Mouse (Mus musculus) erythroblast, adult 5-6 weeks (primary cell): ENCODE measurements around the gene Rap1gds1. TPM values are rescaled to one million over a fixed set of nuclear protein-coding genes. Genes with fewer than 3 reads are reported as not detected.

Experiments
- ATAC-seq: replicated peaks from 2 replicates; pipeline ENCODE4 v1.8.0; 2016; ENCODE audit warnings: moderate number of reproducible peaks, mild to moderate bottlenecking, moderate TSS enrichment, inconsistent platforms; ENCODE audit not compliant: poor library complexity, low FRiP score, severe bottlenecking
- total RNA-seq, 2 experiments: library from RNA; stranded (forward) in 1 of 2; stranded (reverse) in 1 of 2; fragments of 150-400 nt in 1 of 2; fragments of 200-764, 138-1000 nt in 1 of 2; gene quantifications; 2 replicates each; pipeline versions ENCODE4 v1.2.3 to v1.2.4; 2015 to 2017; ENCODE audit warnings: low replicate concordance in 2 of 2

Gene Rap1gds1
- total RNA-seq, 2 experiments from 2014 or later: 6.0 to 25.9 TPM

GRCm38 (mm10) chr3:138889769-138890295 lies 185.2 kb downstream of the Rap1gds1 start:
- no peak for ATAC-seq

GRCm38 (mm10) chr3:138889214-138889613 lies 185.8 kb downstream of the Rap1gds1 start:
- no peak for ATAC-seq

DNA sequence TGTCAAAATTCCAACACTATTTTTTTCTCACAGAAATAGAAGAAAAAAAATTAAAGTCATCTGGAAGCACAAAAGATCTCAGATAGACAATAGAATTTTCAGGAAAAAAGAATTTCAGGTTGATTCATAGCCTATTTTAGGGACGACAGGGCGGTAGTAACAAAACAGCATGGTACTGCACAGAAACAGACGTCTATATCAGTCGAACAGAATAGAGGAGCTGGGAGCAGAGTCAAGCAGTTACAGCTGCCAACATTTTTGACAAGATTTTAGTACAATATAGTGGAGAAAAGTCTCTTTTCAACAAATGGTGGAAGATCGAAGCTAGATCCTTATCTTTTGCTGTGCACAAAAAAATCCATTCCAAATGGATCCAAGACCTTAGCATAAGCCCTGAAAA lies 188.9 kb downstream of the Rap1gds1 start:
- no peak for ATAC-seq

GRCm38 (mm10) chr3:138881725-138882347 lies 193.2 kb downstream of the Rap1gds1 start:
- ATAC-seq: no peak

GRCm38 (mm10) chr3:138880999-138881724 lies 193.8 kb downstream of the Rap1gds1 start:
- no peak for ATAC-seq

DNA sequence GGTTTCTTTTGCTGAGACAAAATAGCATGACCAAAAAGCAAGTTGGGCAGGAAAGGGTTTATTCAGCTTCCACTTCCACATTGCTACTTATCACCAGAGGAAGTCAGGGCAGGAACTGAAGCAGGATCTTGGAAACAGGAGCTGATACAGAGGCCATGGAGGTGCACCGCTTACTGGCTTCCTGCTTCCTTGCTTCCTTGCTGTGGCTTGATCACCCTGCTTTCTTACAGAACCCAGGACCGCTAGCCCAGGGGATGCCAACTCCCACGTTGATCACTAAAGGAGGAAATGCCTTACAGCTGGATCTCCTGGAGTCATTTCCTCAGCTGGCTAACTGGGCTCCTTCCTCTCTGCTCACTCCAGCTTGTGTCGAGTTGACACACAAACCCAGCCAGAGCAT lies 197.3 kb downstream of the Rap1gds1 start:
- ATAC-seq: no peak

GRCm38 (mm10) chr3:138876931-138877361 lies 198.1 kb downstream of the Rap1gds1 start:
- no peak for ATAC-seq

DNA sequence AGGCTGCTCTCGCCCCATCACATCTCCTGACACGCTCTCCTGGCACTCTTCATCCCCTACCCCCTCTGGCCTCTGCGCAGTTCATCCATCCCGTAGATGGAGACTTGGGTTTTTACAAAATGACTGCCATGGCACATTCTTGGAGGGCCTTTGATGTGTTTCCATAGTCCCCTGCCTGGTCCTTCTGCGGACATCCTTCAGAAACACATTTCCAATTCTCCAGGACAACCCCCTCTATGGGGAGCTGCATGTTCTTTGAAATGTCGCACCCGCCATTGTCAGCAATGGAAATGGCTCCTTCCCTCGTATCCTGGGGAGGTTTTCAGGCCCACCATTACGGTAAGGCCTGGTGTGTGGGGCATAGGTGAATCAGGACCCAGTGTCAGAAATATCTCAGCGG lies 198.6 kb downstream of the Rap1gds1 start:
- no peak for ATAC-seq

DNA sequence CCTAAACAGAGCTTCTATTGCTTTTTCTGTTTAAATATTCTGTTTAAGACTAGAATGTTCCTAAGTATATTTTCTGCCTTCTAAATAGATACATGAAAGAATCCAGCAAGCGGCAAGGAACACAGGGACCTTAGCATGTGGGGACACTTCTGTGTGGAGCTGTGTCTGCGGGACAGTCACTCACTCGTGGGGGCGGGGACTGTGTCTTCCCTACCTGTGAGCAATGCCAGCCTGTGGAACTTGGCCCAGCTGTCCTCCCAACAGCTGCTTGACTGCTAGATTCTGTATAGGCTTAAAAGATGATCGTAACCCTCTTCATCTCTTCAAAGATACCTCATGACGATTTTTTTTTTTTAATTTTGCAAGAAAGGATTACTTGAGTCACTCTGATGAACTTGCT lies 199.1 kb downstream of the Rap1gds1 start:
- no peak for ATAC-seq

Other genes with a start within 250 kb of the Rap1gds1 start
- gene Stpg2, start 130.5 kb upstream of the Rap1gds1 start, total RNA-seq (2015; ENCODE audit: low replicate concordance): not detected in 2 replicates
- gene Stpg2, start 130.5 kb upstream of the Rap1gds1 start, total RNA-seq (2017; ENCODE audit: low replicate concordance): not detected in 2 replicates